Mouse (Mus musculus): Measurements from ENCODE around the gene Otog. TPM values are rescaled to one million over a fixed set of nuclear protein-coding genes. Genes with fewer than 3 reads are reported as not detected.
A peak's percentile ranks its signal among the peaks of the same experiment; 100 is the strongest.

Gene Otog
- under 1 TPM; 0.32 to 0.43 TPM for total RNA-seq (2021)
- long read RNA-seq, experiment 1, result 0 reads
- long read RNA-seq, experiment 2, result 0 reads

DNA sequence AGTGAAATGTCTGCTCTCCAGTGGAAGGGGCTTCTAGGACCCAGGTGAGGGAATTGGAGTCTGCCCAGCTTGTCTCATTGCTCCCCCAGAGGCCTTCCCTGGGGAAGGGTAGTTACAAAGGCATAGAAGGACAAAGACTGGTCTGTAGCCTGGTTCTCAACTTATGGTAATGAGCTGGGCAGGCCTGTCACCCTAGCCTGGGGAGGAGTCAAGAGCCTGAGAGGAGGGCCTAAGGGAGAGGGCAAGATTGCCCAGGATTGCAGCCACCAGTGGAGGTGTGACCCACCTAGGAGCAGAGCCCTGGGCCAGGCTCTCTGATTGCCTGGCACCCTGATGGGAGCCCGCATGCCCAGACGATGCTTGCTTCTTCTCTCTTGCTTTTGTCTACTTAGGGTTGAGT lies at the start of gene Otog:
Otog (plus strand) TSS at position 292 of the 400 bp plus-strand sequence.
- no peak for DNase-seq (ENCODE audit: low spot score)

DNA sequence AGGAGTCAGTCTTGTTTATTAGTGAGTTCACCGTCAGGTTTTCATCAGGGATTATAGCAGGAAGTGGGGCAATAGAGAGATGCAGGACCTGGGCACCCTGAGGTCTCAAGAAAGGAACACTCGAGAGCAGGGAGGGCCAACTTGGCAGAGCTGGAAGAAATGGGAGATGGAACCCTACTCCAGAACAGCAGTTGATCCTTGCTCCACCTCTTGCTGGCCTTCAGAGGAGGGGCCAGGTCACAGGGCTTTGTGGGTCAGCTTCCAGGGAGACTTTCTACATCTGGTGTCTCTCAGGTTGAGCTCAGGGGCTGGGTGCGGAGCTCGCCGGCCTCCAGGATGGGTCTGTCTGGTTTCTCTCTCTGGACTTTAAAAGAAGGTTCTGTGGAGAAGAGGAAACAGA lies 45.4 kb upstream of the Otog start:
- peak; percentile 39 for DNase-seq (ENCODE audit: low spot score)

DNA sequence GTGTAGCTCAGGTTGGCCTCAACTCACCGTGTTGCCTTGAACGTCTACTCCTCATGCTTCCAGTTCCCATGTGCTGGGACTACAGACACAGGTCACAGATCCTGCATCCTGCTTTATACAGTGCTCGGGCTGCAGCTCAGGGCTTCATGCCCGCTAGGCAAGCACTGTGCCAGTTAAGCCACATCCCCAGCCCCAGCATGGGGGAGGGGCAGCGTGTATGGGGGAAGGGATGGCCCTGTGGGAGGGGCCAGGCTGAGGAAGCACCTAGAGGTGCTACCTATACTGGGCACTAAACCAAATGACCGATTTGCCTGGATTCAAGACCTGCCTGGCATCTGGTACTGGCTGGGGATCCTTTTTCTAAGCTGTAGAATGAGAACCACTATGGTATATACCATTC lies 40.8 kb upstream of the Otog start:
- no peak for DNase-seq (ENCODE audit: low spot score)

DNA sequence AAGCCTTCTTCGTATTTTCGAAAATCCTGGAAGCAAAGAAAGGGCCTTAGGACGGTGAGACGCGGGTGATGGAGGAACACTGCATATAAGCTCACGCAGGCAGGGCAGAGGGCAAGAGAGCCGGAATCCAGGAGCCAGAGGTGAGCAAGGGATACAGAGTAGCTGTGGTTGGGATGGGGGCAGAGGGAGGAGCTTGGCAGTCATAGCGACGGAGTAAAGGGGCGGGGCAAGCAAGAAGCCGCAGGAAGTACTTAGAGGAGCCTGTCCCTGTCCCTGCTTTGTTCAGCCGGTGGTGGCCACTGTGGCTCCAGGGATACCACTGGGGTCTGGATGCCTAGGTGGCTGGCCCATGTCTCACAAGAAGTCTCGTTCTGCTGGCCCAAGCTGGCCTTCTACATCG lies 39.1 kb upstream of the Otog start:
- no peak for DNase-seq (ENCODE audit: low spot score)

DNA sequence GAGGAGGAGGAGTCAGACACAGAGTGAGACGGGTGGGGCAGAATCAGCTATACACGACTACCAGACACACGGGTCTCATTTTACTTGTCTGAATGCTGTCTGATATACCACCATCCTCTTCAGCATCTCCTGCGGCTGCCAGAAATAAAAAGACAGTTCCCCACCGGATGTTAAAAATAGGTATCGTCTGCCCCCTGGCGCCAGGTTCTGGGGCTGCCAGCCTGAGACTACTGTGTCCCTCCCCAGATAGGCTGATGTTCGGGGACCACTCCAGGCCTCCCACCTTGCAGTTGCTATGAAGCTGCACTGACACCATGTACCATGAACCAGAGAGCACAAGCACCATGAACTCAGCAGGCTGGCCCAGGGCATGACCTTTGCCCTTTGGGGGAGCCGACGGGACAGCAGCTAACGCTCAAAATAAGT lies 36.7 kb upstream of the Otog start:
- DNase-seq (ENCODE audit: low spot score), result peak; percentile 70

DNA sequence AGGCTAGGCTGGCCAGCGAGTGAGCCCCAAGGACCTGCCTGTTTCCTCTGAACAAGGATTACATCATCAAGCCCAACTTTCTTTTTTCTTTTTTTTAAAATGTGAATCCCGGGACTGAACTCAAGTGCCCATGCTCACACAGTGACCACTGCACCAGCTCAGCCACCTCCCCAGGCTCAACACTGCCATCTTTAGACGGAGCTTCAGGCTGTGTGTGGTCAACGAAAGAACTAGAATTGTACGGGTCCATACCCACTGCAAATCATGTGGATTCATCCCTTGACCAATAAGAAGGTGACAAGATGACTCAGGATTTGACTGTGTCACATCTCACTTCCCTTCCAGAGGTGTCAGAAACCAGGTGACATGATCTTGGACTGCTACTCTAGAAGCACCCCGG lies 36.0 kb upstream of the Otog start:
- DNase-seq (ENCODE audit: low spot score), result peak; percentile 50

DNA sequence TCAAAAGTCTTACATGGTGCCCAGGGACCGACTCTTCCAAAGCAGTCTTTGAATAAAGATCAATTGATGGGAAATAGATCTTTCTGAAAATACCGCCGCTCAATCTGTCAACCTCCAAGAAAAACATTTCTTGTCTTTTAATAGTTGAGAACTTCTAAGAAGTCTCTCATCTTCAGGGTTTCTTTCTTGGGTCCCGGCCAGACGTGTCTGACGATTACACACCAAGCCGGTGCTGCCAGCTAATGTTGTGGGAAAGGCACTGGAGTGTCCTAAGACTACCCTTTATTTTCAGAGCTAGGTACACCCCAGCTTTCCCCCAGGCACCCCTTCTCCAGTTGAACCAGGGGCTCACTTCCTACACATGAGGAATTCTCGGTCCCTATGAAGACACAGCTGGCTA lies 32.7 kb upstream of the Otog start:
- DNase-seq (ENCODE audit: low spot score), result no peak

DNA sequence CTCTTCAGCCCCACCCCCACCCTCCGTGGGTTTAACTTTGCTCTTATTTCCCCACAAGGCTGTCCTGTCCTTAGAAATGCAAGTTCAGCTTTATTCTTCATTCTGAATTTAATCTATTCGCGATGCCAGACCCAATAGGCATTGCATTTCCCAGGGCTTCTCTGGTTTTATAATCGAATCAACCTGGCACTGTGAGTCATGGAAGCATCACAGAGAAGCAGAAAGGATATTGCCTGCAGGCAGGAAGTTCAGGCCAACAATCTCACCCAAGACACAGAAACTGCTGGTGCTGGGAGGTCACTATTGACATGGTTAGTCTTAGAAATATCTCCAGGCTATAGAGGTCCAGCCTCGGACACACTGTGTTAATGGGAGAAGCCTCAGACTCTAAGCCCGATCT lies 30.5 kb upstream of the Otog start:
- DNase-seq (ENCODE audit: low spot score), result no peak

DNA sequence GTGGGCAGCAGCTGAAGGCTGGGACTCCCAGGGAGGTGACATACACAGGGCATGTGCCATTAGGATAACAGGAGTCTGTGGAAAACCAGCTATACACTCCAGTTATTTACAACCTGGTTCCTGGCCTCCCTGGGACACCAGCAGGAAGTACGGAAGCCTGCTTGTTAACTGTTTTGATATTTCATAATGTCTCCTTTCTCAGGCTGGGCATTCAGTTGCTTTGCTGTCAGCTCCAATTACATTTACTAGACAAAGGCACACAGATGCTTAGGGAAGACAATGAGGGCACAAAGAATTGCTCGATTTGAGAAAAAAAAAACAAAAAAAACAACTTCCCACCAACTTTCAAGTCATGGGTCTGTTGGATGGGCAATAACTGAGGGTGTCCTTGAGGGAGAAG lies 24.3 kb upstream of the Otog start:
- DNase-seq (ENCODE audit: low spot score), result no peak

DNA sequence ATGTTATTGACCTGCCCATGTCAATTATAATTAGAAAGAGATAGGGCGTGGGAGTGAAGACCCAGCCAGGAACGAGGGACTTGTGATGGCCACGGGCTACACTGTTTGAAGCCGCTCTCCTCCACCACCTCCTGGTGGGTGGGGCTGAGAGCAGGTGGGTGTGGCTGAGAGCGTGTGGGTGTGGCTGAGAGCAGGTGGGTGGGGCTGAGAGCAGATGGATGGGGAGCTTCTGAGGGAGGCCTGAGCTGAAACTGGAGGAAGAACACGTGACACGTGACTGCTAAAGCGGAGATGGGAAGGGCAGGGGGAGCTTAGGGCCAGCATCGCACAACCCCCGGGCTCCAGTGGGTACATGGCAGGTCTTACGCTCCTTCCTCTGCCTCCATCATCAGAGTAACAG lies 22.4 kb upstream of the Otog start:
- no peak for DNase-seq (ENCODE audit: low spot score)

DNA sequence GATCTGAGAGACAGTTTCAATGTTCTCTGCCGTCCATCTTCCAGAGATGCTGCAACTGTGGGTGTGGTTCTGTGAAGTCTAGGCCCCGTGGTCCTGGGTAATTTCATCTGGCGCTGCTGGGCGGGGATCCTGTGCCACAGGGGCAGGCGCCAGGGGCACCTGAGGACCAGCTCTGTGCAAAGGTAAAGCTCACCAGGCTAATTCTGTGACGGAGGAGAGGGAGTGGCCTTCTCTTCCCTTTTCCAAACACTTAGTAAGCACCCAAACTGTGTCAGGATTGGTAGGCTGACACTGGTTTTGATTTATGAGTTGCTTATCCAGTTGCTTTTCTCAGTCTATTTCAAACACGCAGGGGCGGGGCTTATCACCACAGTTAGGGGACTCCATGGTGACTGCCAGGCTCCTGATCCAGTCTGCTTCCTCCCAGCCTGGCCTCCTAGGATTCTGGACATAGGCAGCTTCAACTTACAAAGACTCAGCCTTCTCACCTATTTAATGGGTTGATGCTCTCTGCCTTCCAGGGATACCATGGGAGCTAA lies 20.1 kb upstream of the Otog start:
- no peak for DNase-seq (ENCODE audit: low spot score)

DNA sequence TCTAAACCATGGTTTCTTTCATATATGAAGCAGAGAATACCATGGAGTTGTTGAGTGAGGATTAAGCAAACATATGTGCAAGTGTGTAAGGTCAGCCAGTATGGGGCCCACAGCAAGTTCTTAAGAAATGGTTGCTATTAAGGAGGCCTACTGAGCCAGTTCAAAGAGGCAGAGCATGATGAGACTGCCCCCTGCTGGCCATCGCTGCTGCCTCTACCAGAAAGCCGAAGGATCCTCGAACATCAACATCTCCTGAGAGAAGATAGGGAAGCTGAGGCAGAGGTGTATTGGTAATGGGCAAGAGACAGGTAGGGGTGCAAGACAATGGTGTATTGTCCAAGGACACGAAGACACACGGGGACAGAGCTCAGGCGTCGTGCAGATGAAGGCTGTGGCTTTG lies 14.5 kb upstream of the Otog start:
- peak; percentile 66 for DNase-seq (ENCODE audit: low spot score)

DNA sequence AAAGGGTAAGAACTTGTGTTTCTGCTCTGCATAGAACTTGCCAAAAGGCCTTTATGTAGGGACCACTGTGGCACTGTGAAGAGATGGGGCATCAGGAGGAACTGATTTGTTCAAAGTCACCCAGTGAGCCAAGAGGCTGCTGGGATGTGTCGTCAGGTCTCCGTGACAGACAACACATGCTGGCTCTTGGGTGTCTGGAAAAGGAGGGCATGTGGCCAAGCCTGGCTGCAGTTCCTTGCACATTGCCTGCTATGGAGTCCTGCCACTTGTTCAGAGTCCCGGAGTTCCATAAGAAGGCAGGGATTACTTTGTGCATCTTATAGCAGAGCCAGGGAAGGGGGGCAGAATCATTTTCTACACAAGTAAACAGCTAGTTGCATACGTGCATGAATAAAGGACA lies 13.9 kb upstream of the Otog start:
- peak; percentile 67 for DNase-seq (ENCODE audit: low spot score)

DNA sequence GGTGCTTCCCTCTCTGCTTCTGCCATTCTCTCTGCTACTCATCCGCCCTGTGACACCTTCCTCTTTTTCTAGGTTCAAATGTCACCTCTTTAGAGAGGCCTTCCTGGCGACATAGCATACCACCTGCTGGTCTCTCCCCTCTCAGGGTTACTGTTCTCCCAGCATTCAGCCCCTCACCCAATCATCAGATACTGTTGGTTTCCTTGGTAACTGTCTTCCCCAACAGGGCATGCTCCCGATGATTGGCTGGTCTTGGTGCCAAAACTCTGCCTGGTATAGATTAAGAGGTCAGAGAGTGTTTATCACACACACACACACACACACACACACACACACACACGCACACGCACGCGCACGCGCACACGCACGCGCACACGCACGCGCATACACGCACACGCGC lies 4.8 kb upstream of the Otog start:
- no peak for DNase-seq (ENCODE audit: low spot score)

DNA sequence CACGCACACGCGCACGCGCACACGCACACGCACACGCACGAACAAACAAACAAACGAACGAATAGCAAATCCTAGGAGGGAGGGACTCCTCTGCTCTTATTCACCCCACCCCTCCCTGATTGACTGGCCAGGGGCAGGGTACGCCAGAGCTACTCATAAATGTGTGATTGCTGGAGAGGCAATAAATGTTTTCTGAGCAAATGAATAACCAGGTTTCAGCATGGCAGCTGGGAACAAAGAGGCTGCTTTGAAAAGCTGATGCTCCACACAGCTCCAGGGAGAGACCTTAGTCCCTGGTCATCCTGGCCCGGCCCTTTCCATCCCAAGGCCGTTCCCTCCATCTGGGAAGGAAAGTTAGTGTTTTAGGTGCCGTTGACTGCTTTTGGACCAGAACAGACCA lies 4.4 kb upstream of the Otog start:
- DNase-seq (ENCODE audit: low spot score), result no peak

DNA sequence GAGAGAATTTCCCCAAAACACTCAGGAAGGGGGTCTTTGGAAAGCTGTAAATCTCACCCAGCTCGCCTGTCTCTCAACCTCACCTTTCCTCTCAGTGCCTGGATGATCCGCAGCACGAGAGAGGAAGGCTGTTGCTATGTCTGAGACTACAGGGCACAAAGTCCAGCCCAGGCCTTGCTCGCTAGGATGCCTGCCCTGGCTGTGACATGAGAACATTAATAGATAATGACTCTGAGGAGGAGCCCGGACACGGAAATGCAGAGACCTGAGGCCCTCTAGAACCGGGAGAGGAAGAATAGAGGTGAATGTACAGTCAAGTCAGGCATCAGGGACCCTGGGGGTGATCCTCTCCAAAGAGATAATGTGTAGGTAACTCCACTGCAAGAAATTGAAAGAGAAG lies 3.6 kb upstream of the Otog start:
- peak; percentile 12 for DNase-seq (ENCODE audit: low spot score)

DNA sequence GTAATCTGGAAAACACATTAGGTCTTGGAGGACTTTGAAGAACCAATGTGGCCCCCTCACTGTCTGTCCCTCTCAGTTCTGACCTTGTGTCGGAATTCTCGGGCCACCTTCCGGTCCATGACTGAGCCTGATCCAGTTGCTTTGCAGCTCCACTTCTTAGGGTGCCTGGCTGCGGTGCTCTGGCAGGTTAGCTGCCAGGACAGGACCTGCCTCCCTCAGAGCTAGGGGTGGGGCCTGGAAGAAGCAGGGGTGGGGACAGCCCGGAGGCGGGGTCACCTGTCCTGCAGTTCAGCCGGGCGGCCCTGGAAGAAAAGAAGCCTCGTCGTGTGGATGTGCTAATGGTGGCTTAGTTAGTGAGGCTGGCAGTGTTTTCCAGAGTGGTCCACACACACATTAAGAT lies 2.4 kb upstream of the Otog start, which contains the start of gene Ush1c:
Ush1c (minus strand) TSS at position 158 of the 400 bp plus-strand sequence.
- no peak for DNase-seq (ENCODE audit: low spot score)

DNA sequence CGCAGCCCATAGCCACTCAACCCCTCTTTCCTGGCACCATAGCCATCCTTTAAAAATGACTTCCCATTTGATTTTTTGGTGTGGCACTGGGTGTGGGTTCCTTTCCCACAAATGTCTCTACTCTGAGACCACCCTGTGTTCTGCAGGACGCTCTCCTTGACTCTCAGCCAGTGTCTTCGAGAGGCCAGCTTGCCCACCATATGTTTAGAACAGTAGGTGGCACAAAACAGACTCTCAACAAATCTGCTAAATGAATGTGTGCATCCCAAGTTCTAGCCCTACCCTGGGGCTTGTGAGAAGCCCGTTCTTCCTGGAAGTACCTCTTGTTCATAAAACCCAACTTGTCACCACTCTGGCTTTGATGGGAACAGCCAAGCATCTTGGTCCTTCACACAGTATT lies 696 bp upstream of the Otog start:
- DNase-seq (ENCODE audit: low spot score), result no peak

DNA sequence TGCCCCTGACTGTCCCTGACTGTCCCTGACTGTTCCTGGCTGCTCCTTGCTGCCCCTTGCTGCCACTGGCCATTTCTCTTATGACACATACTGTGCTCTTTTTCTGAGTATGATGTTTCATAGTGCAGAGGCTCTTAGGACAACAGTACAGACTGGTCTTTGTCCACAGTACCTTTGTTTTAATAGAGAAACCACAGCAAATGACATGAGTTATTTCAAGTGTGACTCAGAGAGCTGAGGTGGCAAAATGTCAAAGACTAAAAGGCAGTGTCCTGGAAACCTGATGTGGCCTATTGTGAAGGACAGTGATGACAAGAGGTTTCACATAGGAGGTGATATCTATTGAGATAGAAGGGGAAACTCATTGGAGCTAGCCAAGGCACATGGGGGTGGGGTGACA lies 6.1 kb downstream of the Otog start:
- DNase-seq (ENCODE audit: low spot score), result no peak

DNA sequence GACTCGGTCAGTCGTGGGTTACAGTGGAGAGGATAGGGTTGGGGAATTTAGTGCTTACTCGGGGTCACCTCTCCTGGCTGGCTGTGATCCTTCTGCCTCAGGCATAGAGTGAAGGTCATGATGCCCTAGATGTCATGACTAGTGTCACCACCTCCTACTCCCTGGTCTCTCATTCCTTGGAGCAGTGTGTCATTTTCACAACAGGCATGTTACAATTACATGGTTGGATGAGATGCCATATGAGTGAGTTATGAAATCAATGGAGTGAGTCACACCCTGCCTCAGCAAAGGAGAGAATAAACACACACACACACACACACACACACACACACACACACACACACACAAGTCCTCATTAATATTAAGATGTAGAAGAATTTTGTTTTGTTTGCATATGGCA lies 6.8 kb downstream of the Otog start:
- no peak for DNase-seq (ENCODE audit: low spot score)

DNA sequence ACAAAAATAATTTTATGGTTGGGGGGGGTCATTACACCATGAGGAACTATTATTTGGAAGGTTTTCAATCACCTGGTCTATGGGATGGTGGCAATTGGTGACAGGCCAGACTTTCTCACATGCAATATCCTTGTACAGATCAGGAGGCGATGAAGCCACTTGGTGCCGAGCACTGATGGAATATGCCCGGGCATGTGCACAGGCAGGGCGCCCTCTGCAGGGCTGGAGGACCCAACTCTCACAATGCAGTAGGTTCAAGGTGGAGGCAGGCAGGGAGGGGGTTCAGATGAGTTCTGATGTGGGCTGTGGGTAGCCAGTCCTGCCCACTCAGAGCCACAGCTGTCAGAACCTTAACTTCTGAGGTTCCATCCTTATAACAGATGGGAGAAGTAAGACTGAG lies 11.1 kb downstream of the Otog start:
- no peak for DNase-seq (ENCODE audit: low spot score)

DNA sequence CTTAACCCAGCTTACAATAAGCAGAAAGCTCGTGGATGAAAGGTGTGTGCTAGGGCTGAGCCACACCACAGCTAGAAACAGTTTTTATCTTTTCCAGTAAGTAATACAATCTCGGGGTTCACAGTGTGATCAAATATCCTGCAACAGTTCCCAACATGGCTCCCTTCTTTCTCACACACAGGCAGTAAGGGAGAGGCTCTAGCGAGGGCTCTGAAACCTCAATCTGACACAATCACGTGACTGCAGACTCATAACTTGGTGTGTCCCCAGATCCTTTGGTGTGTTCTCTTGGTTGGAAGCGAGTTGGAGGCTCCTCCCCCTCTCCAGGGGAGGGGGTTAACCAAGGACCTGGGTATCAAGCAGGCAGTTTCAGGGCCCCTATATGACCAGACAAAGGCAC lies 35.4 kb downstream of the Otog start:
- no peak for DNase-seq (ENCODE audit: low spot score)

DNA sequence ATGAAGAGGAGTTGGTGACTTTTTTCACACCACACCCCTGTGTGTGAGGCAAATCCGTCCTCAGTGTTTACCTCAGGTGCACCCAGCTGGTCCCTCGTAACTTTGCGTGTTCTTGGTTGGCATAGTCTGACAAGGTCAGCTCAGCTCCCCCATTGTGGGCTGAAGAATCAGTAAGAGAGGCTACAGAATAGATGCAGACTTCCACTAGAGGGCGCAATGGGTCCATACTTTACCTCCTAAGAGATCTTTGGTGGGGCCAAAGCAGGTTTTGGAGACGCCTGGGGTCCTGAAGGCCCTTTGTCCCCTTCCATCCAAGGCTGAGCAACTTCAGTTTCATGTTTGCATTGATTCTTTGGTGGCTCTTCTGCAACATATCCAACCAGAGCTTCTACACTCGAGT lies 39.2 kb downstream of the Otog start:
- peak; percentile 72 for DNase-seq (ENCODE audit: low spot score)

DNA sequence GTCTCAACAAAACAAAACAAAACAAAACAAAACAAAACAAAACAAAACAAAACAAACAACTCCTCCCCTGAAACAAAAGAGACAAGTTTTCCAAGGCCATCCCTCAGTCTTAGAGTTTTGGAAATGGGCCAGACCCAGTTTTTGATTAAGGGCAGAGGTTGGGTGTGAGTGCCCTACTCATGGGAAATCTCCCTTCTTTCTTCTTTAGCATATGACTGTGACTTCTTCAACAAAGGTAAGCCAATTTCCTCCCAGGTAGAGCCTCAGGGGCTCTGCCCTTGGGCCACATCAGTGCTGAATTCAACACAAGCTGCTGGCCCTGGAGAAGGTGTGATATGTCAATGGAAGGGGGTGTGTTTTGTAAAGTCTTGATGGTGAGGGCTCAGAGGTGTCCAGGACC lies 40.1 kb downstream of the Otog start:
- no peak for DNase-seq (ENCODE audit: low spot score)
